Mouse (Mus musculus): ENCODE measurements around the gene Kif9. TPM values are rescaled to one million over a fixed set of nuclear protein-coding genes. Genes with fewer than 3 reads are reported as not detected.

Gene Kif9
- 1.7 and 3.0 TPM in 2 replicates for polyA plus RNA-seq (2015; fragmentation: Nextera tagmentation; extraction: Ambion mirVana)

- under 1% methylated on average over 53 of the region's 53 CpGs for WGBS
- Histone ChIP-seq H3K4me3 (peak within 1 kb of the TSS; percentile 78), H3K27ac (peak within 1 kb of the TSS; percentile 85), H3K27me3 (peaks cover 12% of the 10 kb centered on the region; the same call in 1 of the 2 replicates), H3K9ac (peak within 1 kb of the TSS; percentile 84), H3K4me1 (peaks cover 15% of the 10 kb centered on the region), H3K36me3 (ENCODE audit: poor library complexity, severe bottlenecking) (no peaks in the 10 kb centered on the region; the same call in 1 of the 2 replicates), H3K9me3 (replicated peaks) (no peaks in the 10 kb centered on the region), H3K4me2 (peak within 1 kb of the TSS; percentile 79)
- peak; percentile 99 for ATAC-seq
Observed at GRCm38 (mm10) chr9:110476124-110477091, at the start of gene Kif9, which contains the start of gene Klhl18. Gene Kif9 (plus strand): TSS chr9:110476958. Gene Klhl18 (minus strand): TSS chr9:110476694.

GRCm38 (mm10) chr9:110431241-110431640 lies 45.5 kb upstream of the Kif9 start:
- Histone ChIP-seq H3K27ac (no peak overlapping the region), H3K9me3 (replicated peaks) (no peaks in the 10 kb centered on the region), H3K36me3 (ENCODE audit: poor library complexity, severe bottlenecking) (peaks cover 76% of the 10 kb centered on the region), H3K4me2 (no peak overlapping the region), H3K27me3 (no peaks in the 10 kb centered on the region), H3K9ac (no peak overlapping the region), H3K4me1 (no peaks in the 10 kb centered on the region), H3K4me3 (no peak overlapping the region)
- 79% methylated on average over 8 of the region's 8 CpGs for WGBS
- ATAC-seq = no peak

- H3K27me3 ChIP-seq = no peaks in the 10 kb centered on the region
- H3K9me3 ChIP-seq (replicated peaks) = no peaks in the 10 kb centered on the region
- ATAC-seq = no peak
- H3K36me3 ChIP-seq (ENCODE audit: poor library complexity, severe bottlenecking) = peaks cover 74% of the 10 kb centered on the region
- 91% methylated on average over 2 of the region's 2 CpGs for WGBS
- no peak overlapping the region for H3K4me3 ChIP-seq
- no peak overlapping the region for H3K27ac ChIP-seq
- H3K4me2 ChIP-seq = no peak overlapping the region
- no peak overlapping the region for H3K9ac ChIP-seq
- no peaks in the 10 kb centered on the region for H3K4me1 ChIP-seq
Observed at GRCm38 (mm10) chr9:110433045-110433444, 43.7 kb upstream of the Kif9 start.

- WGBS = 96% methylated on average over 11 of the region's 11 CpGs
- Histone ChIP-seq H3K4me1 (no peaks in the 10 kb centered on the region), H3K4me3 (no peak overlapping the region), H3K9me3 (replicated peaks) (no peaks in the 10 kb centered on the region), H3K27ac (no peak overlapping the region), H3K27me3 (no peaks in the 10 kb centered on the region), H3K4me2 (no peak overlapping the region), H3K9ac (no peak overlapping the region), H3K36me3 (ENCODE audit: poor library complexity, severe bottlenecking) (peaks cover 57% of the 10 kb centered on the region)
- no peak for ATAC-seq
Observed at GRCm38 (mm10) chr9:110436041-110436440, 40.7 kb upstream of the Kif9 start.

- H3K27ac ChIP-seq = no peak overlapping the region
- H3K9ac ChIP-seq = no peak overlapping the region
- no peak overlapping the region for H3K4me3 ChIP-seq
- no peak for ATAC-seq
- H3K4me2 ChIP-seq = no peak overlapping the region
- no peaks in the 10 kb centered on the region for H3K9me3 ChIP-seq (replicated peaks)
- no peaks in the 10 kb centered on the region for H3K4me1 ChIP-seq
- H3K36me3 ChIP-seq (ENCODE audit: poor library complexity, severe bottlenecking) = peaks cover 44% of the 10 kb centered on the region
- no peaks in the 10 kb centered on the region for H3K27me3 ChIP-seq
- 53% methylated on average over 4 of the region's 5 CpGs for WGBS
Observed at GRCm38 (mm10) chr9:110440049-110440448, 36.7 kb upstream of the Kif9 start.

- ATAC-seq = no peak
- Histone ChIP-seq H3K4me3 (no peak overlapping the region), H3K27ac (no peak overlapping the region), H3K9me3 (replicated peaks) (no peaks in the 10 kb centered on the region), H3K9ac (no peak overlapping the region), H3K27me3 (no peaks in the 10 kb centered on the region), H3K36me3 (ENCODE audit: poor library complexity, severe bottlenecking) (peaks cover 39% of the 10 kb centered on the region), H3K4me1 (no peaks in the 10 kb centered on the region), H3K4me2 (no peak overlapping the region)
- WGBS = 89% methylated on average over 6 of the region's 6 CpGs
Observed at GRCm38 (mm10) chr9:110440559-110440958, 36.2 kb upstream of the Kif9 start.

GRCm38 (mm10) chr9:110448356-110448755 lies 28.4 kb upstream of the Kif9 start:
- no peak overlapping the region for H3K27ac ChIP-seq
- 83% methylated on average over 15 of the region's 15 CpGs for WGBS
- no peak for ATAC-seq
- no peak overlapping the region for H3K4me2 ChIP-seq
- H3K4me3 ChIP-seq = no peak overlapping the region
- H3K36me3 ChIP-seq (ENCODE audit: poor library complexity, severe bottlenecking) = peaks cover 19% of the 10 kb centered on the region
- H3K9me3 ChIP-seq (replicated peaks) = no peaks in the 10 kb centered on the region
- no peak overlapping the region for H3K9ac ChIP-seq
- H3K4me1 ChIP-seq = peaks cover 4% of the 10 kb centered on the region; the same call in 1 of the 2 replicates
- H3K27me3 ChIP-seq = no peaks in the 10 kb centered on the region

- Histone ChIP-seq H3K4me1 (peaks cover 4% of the 10 kb centered on the region; the same call in 1 of the 2 replicates), H3K27me3 (no peaks in the 10 kb centered on the region), H3K9ac (no peak overlapping the region), H3K36me3 (ENCODE audit: poor library complexity, severe bottlenecking) (peaks cover 17% of the 10 kb centered on the region), H3K4me2 (no peak overlapping the region), H3K27ac (no peak overlapping the region), H3K9me3 (replicated peaks) (no peaks in the 10 kb centered on the region), H3K4me3 (no peak overlapping the region)
- ATAC-seq = peak; percentile 90
- WGBS = 31% methylated on average over 11 of the region's 11 CpGs
Observed at GRCm38 (mm10) chr9:110448857-110449617, 27.7 kb upstream of the Kif9 start.

GRCm38 (mm10) chr9:110452523-110452922 lies 24.2 kb upstream of the Kif9 start:
- Histone ChIP-seq H3K4me2 (no peak overlapping the region), H3K9me3 (replicated peaks) (no peaks in the 10 kb centered on the region), H3K27ac (no peak overlapping the region), H3K27me3 (no peaks in the 10 kb centered on the region), H3K9ac (no peak overlapping the region), H3K36me3 (ENCODE audit: poor library complexity, severe bottlenecking) (peaks cover 19% of the 10 kb centered on the region), H3K4me1 (peaks cover 4% of the 10 kb centered on the region; the same call in 1 of the 2 replicates), H3K4me3 (no peak overlapping the region)
- WGBS = 90% methylated on average over 3 of the region's 3 CpGs
- ATAC-seq = no peak

GRCm38 (mm10) chr9:110457926-110458325 lies 18.8 kb upstream of the Kif9 start:
- H3K27me3 ChIP-seq = no peaks in the 10 kb centered on the region
- H3K4me3 ChIP-seq = no peak overlapping the region
- peaks cover 10% of the 10 kb centered on the region; the same call in 1 of the 2 replicates for H3K36me3 ChIP-seq (ENCODE audit: poor library complexity, severe bottlenecking)
- H3K27ac ChIP-seq = no peak overlapping the region
- WGBS = 89% methylated on average over 3 of the region's 3 CpGs
- no peak for ATAC-seq
- H3K9ac ChIP-seq = no peak overlapping the region
- H3K4me2 ChIP-seq = no peak overlapping the region
- no peaks in the 10 kb centered on the region for H3K9me3 ChIP-seq (replicated peaks)
- no peaks in the 10 kb centered on the region for H3K4me1 ChIP-seq

GRCm38 (mm10) chr9:110459145-110459727 lies 17.5 kb upstream of the Kif9 start:
- no peak for ATAC-seq
- H3K4me1 ChIP-seq = no peaks in the 10 kb centered on the region
- peaks cover 7% of the 10 kb centered on the region; the same call in 1 of the 2 replicates for H3K36me3 ChIP-seq (ENCODE audit: poor library complexity, severe bottlenecking)
- 79% methylated on average over 2 of the region's 2 CpGs for WGBS
- H3K27ac ChIP-seq = no peak overlapping the region
- no peaks in the 10 kb centered on the region for H3K27me3 ChIP-seq
- H3K9ac ChIP-seq = no peak overlapping the region
- no peak overlapping the region for H3K4me2 ChIP-seq
- H3K4me3 ChIP-seq = no peak overlapping the region
- no peaks in the 10 kb centered on the region for H3K9me3 ChIP-seq (replicated peaks)
